Mouse (Mus musculus) ovary, postnatal 10 days (tissue): ENCODE results near the gene Sept9.
"Not testable (repeated sequence)": the region's sequence is repeated elsewhere in the genome, so short reads cannot be mapped to it uniquely, and the experiment has no call there.

Source experiments
- DNase-seq: peaks from one replicate; pipeline ENCODE4 v3.0.0; 2022; ENCODE audit warnings: low spot score

Gene Sept9

DNA sequence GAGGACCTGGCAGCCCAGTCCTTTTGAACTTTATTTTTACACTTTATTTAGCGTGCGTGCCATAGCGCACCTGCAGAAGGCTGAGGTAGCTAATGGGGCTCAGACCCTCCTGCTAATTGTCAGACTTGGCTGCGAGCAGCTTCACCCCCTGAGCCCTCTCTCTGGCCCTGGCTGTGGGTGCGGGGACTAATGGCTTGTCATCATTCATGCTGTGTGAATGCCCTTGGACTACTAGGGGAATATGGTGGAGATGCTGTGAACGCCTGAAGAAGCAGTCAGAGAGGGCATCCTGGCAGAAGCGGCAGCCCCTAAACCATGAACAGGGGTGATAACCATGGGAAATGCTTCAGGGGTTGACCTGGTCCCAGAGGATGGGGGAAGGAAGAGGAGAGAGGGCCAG lies 114.0 kb downstream of the Sept9 start:
- DNase-seq, result no peak

- no peak for DNase-seq
Observed at GRCm38 (mm10) chr11:117314026-117314425, 114.6 kb downstream of the Sept9 start.

GRCm38 (mm10) chr11:117314520-117314919 lies 115.1 kb downstream of the Sept9 start:
- no peak for DNase-seq

DNA sequence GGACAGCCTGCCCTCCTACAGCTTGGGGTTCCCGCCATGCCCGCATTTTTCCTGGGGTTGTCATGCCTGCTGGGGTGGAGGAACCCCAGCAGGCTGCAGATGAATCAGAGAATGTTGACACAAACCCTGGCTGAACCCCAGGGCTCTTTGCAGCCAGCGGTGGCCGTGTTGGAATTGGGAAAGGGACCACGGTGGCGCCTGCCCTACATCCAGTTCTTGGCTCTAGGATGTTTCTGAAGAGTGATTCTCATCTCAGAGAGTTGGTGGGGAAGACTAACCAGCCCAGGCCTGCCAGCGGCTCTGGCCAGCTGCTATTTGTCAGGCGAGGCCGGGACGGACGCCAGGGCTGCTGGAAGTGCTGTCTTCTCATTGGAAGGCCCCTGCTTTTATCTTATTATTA lies 115.8 kb downstream of the Sept9 start:
- no peak for DNase-seq

- DNase-seq, result no peak
Observed at GRCm38 (mm10) chr11:117316441-117317331, 117.2 kb downstream of the Sept9 start.

DNA sequence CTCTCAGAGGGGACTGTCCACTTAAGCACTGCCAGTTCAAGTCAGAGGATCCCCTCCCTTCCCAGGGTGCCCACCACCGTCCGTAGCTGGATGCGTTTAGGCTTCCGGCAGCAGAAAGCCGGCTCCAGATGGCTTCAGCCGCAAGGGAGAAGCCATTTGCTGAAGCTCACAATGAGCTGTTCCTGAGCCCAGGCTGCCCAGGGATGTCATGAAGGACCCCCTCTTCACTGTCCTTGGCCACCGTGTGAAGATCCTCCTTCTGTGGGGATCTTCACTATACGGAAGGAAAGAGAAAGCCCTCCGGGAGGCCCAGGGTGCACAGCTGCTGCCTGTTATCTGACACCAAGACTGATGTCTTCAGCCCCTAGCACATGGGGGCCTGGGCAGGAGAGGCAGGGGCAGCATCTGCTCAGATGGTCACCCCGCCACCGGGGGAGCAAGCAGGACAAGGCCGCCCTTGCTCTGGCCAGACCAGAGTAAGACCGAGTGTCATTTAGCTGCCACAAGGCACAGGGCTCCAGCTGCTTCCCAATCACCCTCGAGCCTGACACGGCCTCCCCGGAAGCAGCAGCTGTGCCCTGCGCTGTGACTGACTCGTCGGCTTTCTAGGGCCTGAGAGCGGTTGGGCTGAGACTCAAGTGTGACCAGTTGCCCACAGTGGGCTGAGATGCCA lies 118.1 kb downstream of the Sept9 start:
- DNase-seq, result no peak

DNA sequence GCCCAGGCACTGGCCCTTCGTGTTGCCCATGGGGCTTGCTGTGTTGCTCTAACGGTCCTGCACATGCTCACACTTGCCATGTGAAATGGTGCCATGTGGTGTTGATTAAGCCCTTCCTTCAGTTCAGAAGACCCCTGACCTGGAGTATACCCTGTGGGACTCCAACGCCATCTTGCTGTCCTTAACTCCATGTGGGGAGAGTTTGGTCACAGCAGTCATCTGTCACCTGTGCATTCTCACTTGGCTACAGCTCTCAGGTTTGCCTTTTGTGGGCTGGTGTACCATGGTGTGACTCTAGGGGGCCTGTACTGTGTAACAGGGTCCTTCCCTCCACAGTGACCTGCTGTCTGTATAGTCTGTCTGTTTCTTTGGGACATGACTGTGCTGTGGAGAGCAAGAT lies 118.7 kb downstream of the Sept9 start:
- no peak for DNase-seq

DNA sequence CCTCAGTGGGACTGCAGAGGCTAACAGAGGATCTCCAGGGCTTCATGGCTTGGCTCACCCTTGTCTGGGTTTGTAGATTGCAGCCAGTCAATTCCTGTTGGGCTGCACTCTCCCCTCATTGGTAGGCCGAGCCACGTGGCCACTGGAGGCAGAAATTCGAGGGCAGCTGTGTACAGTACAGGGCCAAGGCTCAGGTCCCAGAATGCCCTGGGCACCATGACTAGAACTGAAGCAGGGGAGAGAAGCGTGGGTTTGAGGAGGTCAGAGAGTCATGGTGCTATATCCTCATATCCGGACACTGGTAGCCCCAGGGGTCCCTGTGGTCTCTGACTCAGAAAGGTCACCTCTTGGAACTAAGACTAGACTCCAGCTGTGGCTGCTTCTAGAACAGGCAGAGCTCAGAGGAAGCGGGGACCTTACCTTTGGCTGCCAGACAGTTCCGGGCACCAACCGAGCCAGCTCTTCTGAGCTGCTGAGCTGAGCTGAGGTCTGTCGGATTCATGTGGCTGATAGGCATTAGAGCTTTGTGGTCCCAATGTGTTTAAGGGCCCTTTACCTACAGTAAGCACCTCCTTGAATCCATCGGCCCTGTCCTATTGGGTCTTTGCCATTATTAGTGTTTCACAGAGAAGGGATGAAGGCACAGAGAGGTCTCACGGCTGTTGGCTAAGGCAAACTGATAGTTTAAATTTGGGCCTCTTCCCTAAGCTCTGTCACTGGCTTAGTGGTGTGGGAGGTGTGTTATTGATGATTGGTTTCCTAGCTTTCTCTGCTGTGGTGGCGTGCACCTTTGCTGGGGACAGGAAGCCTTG lies 119.5 kb downstream of the Sept9 start:
- DNase-seq, result no peak

- no peak for DNase-seq
Observed at GRCm38 (mm10) chr11:117319543-117320335, 120.3 kb downstream of the Sept9 start.

DNA sequence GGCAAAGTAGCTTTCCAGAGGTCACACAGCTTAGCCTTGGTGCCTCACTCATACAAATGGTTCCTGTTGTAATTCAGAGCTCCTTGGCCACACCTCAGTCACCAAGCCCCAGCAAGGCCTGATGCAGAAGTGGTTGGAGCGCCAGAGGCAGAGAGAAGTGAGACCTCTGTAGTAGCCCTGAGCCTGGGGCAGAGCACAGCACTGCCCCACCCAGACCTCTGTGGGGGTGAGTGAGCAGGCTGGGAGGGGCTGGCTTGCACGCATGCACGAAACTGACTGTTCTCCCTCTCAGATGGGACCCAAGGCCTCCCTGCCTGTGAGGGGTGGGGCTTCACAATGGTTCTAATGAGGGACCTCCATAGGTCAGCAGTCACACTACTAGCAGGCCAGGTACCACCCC lies 121.0 kb downstream of the Sept9 start:
- DNase-seq, result no peak

DNA sequence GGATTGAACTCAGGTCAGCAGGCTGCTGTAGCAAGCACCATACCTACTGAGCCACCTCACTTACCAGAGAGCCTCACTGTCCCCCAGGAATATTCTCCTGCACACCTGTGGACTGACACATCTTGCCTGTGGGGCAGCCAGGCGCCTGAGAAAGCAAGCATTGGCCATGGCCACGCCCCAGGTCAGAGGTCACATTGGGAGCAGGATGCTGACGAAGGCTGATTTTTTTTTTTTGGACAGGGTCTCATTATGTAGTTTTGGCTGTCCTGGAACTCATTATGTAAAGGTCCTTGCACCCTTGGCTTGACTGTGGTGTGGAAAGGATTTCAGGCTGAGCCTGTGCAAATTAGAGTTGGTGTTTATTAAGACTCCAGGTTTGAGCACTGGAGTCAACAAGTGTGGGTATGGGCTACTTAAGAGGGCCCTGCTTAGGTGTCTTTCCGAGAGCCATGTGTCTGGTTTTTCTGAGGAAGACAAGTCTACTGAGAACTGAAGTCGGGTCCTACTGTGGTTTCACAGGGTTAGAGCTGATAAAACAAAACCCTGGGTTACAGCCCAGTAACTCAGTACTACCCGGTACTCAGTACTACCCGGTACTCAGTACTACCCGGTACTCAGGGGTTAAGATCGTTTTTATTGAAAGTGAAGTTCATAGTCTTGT lies 122.0 kb downstream of the Sept9 start:
- DNase-seq, result no peak

DNA sequence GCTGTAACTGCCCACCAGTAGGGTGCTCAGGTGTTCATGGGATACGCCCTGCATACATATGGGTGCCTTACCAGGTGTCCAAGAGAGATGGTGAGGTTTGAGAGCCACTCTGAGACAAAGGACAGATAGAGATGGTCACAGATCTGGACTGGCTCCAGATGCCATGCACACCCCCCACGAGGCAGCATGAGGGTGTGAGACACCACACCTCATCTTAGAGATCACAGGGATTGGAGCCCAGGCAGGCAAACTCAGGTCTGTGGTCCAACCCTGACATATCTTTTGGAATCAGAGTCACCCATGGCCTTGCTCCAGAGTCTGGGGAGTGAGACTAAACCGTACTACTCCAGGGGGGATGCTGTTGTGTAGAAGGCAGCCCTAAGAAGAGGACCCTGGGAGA lies 122.8 kb downstream of the Sept9 start:
- no peak for DNase-seq

GRCm38 (mm10) chr11:117322730-117323579 lies 123.5 kb downstream of the Sept9 start:
- DNase-seq, result no peak

- no peak for DNase-seq
Observed at GRCm38 (mm10) chr11:117323976-117324574, 124.6 kb downstream of the Sept9 start.

- not testable (repeated sequence) for DNase-seq
Observed at GRCm38 (mm10) chr11:117324718-117325117, 125.3 kb downstream of the Sept9 start.

DNA sequence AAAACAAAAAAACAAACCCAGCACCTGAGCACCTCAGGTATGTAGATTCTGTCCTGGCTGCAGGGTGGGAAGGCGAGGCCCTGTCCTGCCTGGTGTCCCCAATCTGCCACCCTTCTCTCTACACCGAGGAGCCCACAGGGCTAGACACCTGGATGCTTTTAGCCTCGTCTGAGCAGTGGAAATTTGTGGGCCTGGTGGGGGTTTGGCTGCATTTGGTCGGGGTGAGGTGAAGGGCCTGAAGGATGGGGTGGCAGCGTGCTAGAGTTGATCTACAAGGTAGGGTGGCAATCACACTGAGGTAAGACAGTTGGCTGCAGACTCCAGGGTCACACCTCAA lies 125.6 kb downstream of the Sept9 start:
- no peak for DNase-seq

- DNase-seq, result no peak
Observed at GRCm38 (mm10) chr11:117325468-117326139, 126.1 kb downstream of the Sept9 start.

DNA sequence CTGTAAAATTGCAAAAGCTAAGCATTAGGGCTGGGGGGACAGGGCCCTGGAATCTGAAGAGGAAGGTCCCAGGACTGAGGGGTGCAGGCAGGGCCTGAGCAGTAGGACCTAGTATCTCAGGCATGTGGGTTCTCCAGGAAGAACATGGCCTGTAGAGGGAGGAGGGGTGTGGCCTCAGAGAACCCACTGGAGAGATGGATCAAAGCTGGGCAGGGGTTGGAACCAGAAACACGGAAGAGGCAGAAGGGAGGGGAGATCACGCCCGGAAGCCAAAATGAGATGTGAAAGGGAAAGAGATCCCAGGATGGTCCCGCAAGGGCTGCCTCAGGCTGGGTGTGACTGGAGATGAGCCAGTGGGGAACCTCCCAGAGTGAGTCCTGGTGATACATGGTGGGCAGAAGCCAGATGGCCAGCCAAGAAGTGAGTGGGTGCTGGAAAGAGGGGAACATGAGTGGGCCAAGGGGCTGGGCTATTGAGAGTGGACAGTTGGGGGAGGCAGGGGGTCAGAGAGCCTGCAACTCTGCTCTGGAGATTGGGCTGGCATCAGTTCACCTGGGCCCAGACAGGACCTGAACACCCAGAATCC lies 126.8 kb downstream of the Sept9 start:
- no peak for DNase-seq
